In genomic region chrX:57392367-57393246, GRCm38 (mm10) we compare ENCODE assay signal across 7 mouse cellular contexts. TPM values are rescaled to one million over a fixed set of nuclear protein-coding genes. Genes with fewer than 3 reads are reported as not detected.
A peak's percentile ranks its signal among the peaks of the same experiment; 100 is the strongest.
DNase-seq lines count a peak whose midpoint lies in the region; ATAC-seq lines count a peak whose summit lies in the region.

Gene Rbmx, minus strand, starts transcription at chrX:57393036.

- ATAC-seq in intestine, embryonic 15.5 days, result peak; percentile 98

- peak within 1 kb of the TSS; percentile 54 for H3K9ac ChIP-seq in intestine, embryonic 15.5 days

- no peaks in the 10 kb centered on the region for H3K9me3 ChIP-seq in intestine, embryonic 15.5 days
- H3K9me3 ChIP-seq in midbrain, embryonic 10.5 days (replicated peaks), result no peaks in the 10 kb centered on the region

- H3K4me1 ChIP-seq in intestine, embryonic 15.5 days (replicated peaks), result no peaks in the 10 kb centered on the region
- H3K4me1 ChIP-seq in midbrain, embryonic 10.5 days, result no peaks in the 10 kb centered on the region

- DNase-seq in adrenal gland, adult 2 months, result peak; percentile 89
- DNase-seq in embryo, embryonic 11.5 days (ENCODE audit: low read depth, low spot score), result peak; percentile 78
- peak; percentile 67 to 71 for DNase-seq in gastrocnemius, postnatal 36 days
- peak; percentile 84 to 94 for DNase-seq in left cerebral cortex, postnatal 25 days (ENCODE audit: low spot score in 2 of 2)
- DNase-seq in midbrain, embryonic 10.5 days (ENCODE audit: low spot score), result peak; percentile 81
- DNase-seq in right cerebral cortex, postnatal 4 days, result peak; percentile 76

- intact Hi-C loops in gastrocnemius, postnatal 36 days (cut with DNase I), result no loop called here
- intact Hi-C loops in left cerebral cortex, postnatal 25 days (cut with DNase I), result no loop called here

- H3K27ac ChIP-seq in intestine, embryonic 15.5 days, result peak within 1 kb of the TSS; percentile 85
- peak within 1 kb of the TSS; percentile 95 for H3K27ac ChIP-seq in midbrain, embryonic 10.5 days (replicated peaks)

- H3K27me3 ChIP-seq in intestine, embryonic 15.5 days (replicated peaks), result no peaks in the 10 kb centered on the region
- no peaks in the 10 kb centered on the region for H3K27me3 ChIP-seq in midbrain, embryonic 10.5 days (ENCODE audit: low read depth, poor library complexity, severe bottlenecking)

- peak within 1 kb of the TSS; percentile 45 for H3K4me2 ChIP-seq in intestine, embryonic 15.5 days (replicated peaks)

- peak within 1 kb of the TSS; percentile 50 for H3K4me3 ChIP-seq in intestine, embryonic 15.5 days (replicated peaks)
- peak within 1 kb of the TSS; percentile 66 for H3K4me3 ChIP-seq in midbrain, embryonic 10.5 days

- 20% methylated on average over 50 of the region's 50 CpGs for WGBS in intestine, embryonic 15.5 days
- WGBS in midbrain, embryonic 10.5 days, result 21% methylated on average over 50 of the region's 50 CpGs

- no peaks in the 10 kb centered on the region; the same call in 1 of the 2 replicates for H3K36me3 ChIP-seq in intestine, embryonic 15.5 days
- peaks cover 32% of the 10 kb centered on the region for H3K36me3 ChIP-seq in midbrain, embryonic 10.5 days

RNA-seq across cellular contexts. Expression of gene Rbmx, which starts in this region (rescaled TPM):
- total RNA-seq in adrenal gland, adult 2 months (2021), result 10 to 100 TPM; 25.5 to 31.8 TPM
- 2.6 and 3.8 TPM in 2 replicates for polyA plus RNA-seq in adrenal gland, adult 2 months (2012; rRNA removed)
- total RNA-seq in gastrocnemius, postnatal 36 days (2021), result 10 to 100 TPM; 12.0 to 14.7 TPM
- polyA plus RNA-seq in intestine, embryonic 15.5 days (2015; fragmentation: Nextera tagmentation; extraction: Ambion mirVana), result 80.8 and 89.6 TPM in 2 replicates
- 10 to 100 TPM; 43.1 to 45.5 TPM for total RNA-seq in left cerebral cortex, postnatal 25 days (2021)
- polyA plus RNA-seq in midbrain, embryonic 10.5 days (2016; fragmentation: Nextera tagmentation; extraction: Ambion mirVana), result 196 and 230 TPM in 2 replicates

Comparison
In these comparisons a context has a peak if more than half of its experiments do, and no peak if none do; other contexts are left out.
1. Peak in every context shown above with its lines: DNase-seq, ATAC-seq, H3K4me3 ChIP-seq and H3K27ac ChIP-seq.
2. RNA of gene Rbmx (polyA plus RNA-seq): 196 to 230 TPM in midbrain, embryonic 10.5 days and 80.8 to 89.6 TPM in intestine, embryonic 15.5 days; 2.6 to 3.8 TPM in adrenal gland, adult 2 months; every median in the first group is over 10 times any median in the second.